Mouse (Mus musculus): Measurements from ENCODE around the gene Trim25.
A peak's percentile ranks its signal among the peaks of the same experiment; 100 is the strongest.
"Not testable (repeated sequence)": the region's sequence is repeated elsewhere in the genome, so short reads cannot be mapped to it uniquely, and the experiment has no call there.

Gene Trim25

DNA sequence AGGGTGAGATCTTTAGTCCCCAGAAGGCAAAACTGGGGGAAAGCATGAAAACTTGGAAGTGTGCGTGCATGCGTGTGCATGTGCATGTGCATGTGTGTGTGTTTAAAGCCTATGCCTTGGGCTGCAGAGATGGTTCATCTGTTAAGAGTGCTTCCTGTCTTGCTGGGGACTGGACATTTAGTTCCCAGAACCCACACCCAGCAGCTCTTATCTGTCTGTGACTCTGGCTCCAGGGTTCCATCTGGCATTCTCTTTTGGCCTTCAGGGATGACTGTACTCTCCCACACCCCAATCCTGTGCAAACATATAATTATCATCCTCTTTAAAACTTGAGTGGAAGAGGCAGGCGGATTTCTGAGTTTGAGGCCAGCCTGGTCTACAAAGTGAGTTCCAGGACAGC, 26.9 kb downstream of the Trim25 start:
- DNase-seq: no peak

DNA sequence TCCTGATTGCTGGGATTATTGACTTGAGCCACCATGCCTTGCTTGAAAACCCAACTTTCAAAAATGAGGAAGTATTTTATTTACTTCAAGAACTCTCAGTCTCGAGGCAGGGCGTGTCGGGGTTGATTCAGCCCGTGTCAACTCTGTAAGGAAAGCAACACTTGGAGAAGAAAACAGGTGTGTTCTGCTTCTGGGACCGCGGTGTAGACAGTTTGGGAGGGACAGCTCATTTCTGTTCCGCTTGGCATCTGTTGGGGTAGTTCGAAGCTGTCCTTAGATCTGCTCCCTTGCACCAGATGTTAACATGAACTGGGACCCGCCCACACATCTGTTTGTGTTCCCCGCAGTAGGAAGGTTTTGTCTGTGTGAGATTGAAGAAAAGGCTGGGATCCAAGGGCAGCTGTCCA, 28.8 kb downstream of the Trim25 start:
- peak; percentile 41 for DNase-seq

DNA sequence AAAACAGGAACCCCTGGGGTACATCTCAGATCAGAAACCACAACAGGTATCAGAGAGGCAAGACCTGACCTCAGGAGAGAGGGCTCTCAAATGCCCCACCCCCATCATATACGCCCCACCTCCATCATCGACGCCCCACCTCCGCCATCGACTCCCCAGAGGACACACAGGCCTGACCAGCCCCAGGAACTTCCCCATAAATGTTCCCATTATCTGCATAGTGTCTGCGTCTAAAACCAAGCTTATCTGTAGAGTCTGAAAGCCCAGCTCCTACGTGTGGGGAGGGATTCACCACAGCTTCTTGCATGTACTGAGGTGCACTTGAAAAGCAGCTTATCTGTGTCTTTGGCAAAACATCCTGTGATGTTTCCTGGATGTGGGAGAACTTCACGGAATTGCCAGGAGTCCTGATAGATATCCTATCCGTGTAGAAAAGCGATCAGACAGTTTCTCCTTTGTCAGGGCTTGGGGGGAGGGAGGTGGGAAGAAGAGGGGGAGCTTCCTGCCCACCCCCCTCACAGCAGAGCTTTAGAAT, 29.8 kb downstream of the Trim25 start:
- DNase-seq: peak; percentile 24

DNA sequence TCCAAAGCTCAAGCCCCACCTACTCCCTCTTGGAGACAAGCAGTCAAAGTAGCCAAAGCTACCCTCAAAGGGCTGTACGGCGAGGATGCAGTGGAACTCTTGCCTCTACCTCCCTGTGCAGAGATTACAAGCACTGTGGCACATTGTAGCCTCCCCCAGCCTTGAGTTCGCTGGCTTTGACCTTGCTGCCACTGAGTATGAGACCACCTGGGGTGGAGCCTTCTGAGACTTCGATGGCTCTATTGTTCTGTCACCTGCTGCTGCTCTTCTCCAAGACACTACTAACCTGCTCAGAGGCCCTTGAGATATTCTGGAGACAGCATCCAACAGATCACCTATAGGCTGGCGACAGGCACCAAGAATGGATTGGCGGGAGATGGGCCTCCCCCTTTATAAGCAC, 31.4 kb downstream of the Trim25 start:
- no peak for DNase-seq

DNA sequence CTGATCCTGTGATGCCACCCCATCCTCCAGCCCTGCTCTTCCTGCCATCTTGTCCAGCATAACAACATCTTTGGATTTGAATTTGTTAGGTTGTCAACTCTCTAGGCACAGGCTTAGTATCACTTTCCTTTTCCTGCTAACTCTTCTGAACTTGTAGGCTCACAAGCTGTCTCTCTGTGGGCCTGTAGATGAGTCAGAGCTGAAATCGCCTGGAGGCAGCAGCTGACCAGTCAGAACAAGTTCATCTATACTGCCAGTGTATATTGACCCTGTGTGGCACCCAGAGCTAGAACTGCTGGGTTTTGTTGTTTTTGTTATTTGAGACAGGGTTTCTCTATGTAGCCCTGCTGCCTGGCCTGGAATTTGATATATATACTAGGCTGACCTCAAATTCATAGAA, 32.0 kb downstream of the Trim25 start:
- no peak for DNase-seq

DNA sequence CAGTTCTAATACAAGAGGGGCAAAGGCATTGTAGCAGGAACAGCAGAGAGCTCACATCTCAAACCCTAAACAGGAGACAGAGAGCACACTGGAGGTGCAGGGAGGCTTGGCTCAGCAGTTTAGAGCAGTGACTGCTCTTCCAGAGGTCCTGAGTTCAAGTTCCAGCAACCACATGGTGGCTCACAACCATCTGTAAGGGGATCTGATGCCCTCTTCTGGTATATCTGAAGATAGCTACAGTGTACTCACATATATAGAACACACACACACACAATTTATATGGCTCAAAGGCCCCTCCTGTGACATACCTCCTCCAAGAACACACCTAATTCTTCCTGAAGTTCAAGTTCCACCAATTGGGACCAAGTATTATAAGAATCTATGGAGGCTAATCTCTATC, 35.4 kb downstream of the Trim25 start:
- no peak for DNase-seq

DNA sequence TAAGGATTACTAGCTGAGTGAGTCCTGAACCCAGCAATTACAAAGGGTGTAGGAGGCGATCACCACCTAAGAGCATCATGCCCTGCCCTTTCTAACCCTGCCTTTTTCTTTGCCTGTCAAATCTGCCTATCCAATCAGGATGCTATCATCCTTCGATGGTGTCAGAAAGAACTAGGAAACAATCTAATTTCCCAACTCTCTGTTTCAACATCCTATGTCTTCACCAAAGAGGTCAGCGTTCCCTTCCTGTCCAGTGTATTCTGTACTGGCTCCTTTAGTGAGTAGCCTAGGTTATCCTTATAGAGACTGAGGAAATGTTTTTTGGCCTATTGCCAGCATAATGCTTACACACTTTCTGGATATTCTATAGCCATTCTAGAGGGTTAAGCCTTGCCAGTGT, 36.4 kb downstream of the Trim25 start:
- DNase-seq: no peak

DNA sequence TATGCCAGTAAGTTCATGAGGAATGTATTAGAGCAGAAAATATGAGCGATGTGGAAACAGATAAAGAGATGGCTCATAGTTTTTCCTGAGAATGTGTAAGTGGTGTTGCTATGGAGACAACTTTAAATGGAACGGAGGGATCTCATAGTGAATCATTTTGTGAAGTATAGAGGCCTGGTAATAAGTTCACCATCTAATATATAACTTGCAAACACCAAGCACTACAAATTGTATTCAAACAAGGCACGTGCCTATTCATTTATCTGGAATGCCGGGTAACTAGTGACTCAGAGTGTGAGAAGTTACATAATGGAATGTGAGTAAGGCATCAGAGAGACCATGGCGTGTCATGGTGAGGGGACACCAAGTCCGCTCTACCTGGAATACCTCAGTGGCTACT, 39.3 kb downstream of the Trim25 start:
- DNase-seq: no peak

DNA sequence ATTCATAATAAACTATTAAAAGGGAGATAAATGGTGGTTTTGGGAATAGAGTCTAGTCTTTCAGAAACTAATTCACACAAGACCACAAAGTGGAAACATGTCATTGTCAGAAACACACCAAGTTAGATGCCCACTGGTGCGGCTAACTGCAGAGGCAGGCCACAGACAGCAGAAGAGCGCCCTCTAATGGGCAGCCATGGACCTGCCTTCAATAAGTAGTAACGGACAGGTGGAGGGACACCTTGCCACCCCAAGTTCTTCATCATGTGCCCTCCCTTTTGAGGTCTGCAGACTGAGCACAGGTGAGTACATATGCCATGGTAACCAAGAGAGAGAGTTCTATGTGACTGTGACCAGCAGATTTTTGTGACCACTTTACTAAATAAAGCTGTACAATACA, 40.1 kb downstream of the Trim25 start:
- peak; percentile 65 for DNase-seq

DNA sequence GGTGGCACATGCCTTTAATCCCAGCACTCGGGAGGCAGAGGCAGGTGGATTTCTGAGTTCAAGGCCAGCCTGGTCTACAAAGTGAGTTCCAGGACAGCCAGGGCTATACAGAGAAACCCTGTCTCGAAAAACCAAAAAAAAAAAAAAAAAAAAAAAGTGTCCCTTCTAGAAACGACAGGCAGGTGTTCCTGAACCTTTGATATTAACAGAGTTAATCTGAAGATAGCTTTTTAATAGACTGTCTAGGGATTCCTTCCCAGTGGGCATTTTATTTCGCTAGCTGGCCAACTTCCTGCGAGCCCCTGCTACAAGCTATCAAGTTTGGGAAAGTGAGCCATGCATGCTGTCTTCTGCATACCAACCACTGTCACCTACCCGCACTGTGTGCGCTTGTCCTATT, 41.9 kb downstream of the Trim25 start:
- DNase-seq: not testable (repeated sequence)

DNA sequence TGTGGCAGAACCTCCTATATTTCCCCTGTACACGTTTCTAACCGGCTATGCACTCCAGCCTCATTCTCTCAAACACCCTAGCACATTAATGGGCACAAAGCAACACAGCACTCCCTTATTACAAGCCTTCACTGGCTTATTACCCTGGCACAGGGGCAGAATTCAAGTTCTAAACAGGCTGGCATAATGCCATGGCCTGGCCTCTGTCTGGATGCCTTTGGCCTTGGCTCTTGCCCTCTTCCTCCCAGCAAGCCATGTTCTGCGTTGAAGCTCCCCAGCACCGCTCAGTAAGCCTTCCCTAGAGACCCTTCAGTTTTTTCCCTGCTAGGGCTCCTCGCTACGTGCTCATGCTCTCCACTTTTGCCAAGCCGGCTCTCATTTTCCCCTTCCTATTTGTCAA, 43.9 kb downstream of the Trim25 start:
- no peak for DNase-seq

DNA sequence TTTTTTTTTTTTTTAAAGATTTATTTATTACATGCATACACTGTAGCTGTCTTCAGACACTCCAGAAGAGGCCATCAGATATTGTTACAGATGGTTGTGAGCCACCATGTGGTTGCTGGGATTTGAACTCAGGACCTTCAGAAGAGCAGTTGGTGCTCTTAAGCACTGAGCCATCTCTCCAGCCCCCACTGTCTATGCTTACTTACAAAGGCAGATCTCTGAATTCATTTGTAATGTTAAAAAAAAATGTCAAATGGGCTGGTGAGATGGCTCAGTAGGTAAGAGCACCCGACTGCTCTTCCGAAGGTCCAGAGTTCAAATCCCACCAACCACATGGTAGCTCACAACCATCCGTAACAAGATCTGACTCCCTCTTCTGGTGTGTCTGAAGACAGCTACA, 46.3 kb downstream of the Trim25 start:
- DNase-seq: not testable (repeated sequence)

DNA sequence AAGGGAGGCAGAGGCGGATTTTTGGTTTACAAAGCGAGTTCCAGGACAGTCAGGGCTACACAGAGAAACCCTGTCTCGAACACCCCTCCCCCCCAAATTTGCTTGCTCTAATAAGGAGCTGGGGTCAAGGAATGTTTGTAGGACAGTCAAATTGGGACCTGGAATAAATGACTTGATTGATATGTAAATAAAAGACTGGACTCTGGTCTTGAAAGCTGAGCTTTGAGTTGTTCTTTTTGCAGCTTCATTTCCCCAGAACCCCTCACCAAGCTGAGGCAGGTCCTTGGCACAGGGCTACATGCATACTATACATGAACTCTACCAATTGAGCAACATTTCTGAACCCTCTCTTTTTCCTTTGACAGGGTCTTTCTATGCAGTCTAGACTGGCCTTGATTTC, 46.8 kb downstream of the Trim25 start:
- DNase-seq: no peak

DNA sequence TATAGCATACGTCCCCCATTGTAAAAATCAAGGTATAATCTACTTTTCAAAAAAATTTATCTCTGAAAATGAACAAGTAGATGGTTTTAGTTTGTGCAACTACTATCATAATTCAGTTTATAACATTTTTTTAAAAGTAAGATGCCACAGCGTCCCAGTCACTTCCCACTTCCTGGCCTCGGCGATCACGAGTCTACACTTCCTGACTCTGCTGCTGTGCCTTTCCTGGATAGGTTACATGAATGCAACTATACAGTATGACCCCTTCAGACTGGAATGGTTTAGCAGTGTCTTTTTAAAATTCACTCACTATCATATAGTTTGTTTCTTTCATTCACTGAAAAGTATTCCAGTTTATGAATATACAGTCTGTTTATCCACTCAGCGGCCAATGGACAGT, 52.6 kb downstream of the Trim25 start:
- no peak for DNase-seq

DNA sequence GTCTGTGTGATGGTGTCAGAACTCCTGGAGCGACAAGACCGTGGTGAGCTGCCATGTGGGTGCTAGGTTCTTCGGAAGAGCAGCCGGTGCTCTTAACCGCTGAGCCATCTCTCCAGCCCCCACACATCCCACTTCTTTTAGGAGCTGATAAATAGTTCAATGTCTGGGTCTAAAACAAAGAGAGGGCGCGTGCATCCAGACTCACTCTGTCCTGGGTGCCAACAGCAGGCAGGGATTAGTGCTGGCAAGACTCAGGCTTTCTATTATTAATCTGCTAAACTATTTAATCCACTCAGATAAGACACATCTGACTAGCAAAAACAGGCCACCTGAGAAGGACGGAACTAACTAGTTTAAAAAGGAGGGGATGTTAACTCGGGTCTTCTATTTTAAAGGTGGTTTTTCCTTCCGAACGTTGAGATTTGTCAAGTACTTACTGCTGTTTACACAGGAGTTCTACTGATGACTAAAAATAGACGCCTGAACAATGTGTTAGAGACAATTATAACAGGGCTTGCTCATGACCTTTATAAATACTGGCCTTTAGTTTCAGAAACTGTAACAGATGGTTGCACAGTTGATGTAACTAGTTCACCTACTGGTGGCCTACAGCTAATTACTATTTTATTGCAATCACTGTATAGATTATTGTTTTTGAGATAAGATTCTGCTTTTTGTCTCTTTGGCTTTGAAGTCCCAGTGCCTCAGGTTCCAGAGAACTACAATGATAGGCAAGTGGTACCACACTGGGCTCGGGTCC, 56.9 kb downstream of the Trim25 start:
- no peak for DNase-seq

DNA sequence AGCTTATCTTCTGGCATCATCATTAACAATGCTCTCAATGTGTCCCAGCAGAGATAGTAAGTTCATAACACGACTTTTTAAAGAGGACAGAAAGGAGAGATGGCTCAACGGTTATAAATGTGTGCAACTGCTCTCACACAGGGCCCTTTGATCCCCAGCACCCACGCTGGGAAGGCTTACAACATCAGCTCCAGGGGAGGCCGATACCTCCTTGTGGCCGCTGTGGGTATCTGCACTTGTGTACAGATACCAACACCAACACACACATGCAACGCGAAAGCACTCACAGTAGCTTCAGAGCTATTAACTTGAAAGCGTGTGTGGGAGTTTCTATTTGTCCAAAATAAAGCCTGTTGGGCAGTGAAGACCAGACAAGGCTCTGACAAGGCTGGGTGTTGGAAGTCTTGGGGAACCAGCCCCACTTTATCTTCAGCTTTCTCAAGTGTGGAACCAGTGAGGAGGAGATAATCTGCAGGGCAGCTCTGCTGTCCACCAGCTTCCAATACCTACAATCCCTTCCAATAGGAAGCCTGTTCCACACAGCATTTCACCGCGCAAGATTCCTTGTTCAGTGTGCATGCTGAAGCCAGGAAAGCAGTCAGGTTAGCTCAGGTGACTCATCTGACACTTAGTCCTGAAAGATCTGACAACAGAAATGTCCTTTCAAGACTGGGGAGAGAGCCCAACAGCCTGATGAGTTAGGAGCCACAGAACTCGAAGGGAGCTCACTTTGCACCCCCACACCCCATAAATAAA, 59.5 kb downstream of the Trim25 start:
- peak; percentile 78 for DNase-seq

DNA sequence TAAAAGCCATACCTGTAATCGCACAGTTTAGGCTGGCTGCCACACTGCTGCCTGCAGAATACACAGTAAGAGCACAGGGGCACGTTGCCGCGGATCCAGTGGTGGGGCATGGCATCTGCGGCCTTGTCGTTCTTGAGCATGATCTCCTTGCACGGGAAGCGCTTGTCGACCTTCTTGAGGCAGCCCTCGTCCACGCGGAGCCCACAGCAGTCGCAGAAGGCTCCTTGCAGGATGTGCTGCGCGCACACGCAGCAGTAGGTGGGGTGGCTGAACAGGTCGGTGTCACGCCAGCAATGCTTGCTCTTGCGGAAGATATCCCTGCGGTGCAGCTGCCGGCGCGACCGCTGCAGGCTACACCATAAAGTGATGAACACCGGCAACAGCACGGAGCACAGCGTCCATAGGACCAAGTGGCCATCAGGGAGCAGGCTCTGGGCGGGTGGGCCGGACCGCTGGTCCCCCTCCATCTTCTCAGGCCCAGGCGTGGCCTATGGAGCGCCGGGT, 60.8 kb downstream of the Trim25 start:
- DNase-seq: peak; percentile 84

DNA sequence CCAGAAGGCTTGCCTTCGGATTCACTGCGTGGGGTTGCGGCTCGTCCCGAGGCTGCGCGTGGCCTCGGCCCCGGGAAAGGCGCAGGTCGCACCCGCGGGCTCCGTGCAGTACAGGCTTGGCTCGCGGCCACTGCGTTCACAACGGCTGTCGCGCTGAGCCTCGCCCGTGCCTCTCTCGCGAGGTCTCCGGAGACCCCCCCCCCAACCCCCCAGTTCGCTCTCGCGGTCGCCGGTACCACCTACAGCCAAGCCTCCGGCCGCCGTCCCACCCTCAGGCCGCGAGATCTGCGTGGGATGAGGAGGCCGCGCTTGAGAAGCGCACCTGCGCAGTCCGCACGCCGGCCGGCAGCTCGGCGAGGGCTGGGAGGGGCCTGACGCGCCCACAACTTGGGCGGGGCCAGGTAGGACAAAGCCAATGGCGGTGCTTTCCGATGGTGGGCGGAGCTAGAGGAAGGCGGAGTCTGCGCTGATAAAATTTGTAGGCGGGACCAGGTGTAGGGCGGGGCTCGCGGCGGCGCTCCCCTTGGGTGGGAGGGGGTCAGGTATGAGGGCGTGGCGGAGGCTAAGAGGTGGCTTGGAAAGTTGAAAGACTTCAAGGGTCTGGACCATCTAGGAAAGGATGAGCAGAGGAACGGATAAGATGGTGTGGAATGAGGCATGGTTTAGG, 61.4 kb downstream of the Trim25 start:
- peak; percentile 97 for DNase-seq

DNA sequence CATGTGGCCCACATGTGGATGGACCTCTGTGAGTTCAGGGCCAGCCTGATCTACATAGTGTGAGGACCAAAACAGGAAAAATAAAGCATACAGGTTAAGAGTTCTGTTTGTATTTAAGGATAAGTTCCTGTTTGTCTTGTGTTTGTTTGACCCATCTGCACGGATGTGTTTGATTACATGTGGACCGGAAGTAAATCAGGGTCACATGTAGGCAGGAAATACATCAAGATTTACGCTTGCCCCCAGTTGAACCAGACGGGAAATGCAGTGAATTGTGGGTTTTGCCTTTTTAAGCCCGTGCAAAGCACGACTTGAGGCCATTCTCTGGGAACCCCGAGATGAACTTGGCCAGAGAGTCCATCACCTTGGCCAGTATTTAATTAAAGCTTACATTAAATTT, 62.2 kb downstream of the Trim25 start:
- no peak for DNase-seq

DNA sequence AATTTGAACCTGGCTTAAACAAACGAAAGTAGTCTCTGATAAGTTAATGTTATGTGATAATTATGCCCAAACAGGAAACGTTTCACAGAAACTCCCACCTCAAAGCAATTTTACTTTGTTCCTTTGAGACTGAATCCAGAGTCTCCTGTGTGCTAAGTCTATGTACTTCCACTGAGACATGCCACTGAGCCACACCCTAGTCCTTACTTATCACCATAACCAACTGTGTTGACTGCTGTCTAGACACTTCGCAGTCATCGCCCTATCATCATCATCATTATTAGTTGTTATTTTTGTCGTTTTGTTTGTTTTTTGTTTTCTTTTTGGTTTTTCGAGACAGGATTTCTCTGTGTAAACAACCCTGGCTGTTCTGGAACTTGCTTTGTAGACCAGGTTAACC, 65.1 kb downstream of the Trim25 start:
- no peak for DNase-seq

DNA sequence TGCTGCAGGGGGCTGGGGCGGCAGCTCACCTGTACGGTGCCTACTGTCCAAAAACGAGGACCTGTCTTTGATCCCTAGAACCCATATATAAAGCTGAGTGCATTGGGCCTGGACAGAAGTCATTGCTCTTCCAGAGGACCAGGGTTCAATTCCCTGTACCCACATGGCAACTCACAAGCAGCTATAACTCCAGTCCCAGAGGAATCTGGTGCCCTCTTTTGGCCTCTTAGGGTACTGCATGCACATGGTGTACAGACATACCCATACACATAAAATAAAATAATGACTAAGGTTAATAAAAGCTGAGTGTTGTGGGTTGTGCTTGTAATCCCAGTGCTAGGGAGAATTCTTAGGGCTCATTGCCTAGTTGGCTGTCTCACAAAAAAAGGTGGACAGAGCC, 66.1 kb downstream of the Trim25 start:
- peak; percentile 79 for DNase-seq

DNA sequence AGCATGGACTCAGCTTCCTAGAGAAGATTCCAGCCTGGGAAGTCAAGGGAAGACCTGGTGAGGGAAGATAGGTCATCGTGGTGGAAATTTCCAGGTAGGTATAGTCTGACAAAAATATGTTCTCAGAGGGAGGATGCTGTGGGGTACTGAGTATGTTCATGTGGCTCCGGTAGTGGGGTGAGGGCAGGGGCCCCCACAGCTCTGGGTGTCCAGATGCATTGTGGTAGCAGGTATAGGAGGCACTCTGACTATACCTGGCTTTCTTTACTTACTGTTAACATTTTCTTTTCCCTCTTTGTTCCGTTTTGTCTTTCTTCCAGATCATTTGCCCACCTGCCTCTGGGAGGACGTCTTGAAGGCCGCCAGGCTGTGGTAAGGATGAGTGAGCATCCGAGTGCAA, 67.0 kb downstream of the Trim25 start:
- DNase-seq: peak; percentile 78

DNA sequence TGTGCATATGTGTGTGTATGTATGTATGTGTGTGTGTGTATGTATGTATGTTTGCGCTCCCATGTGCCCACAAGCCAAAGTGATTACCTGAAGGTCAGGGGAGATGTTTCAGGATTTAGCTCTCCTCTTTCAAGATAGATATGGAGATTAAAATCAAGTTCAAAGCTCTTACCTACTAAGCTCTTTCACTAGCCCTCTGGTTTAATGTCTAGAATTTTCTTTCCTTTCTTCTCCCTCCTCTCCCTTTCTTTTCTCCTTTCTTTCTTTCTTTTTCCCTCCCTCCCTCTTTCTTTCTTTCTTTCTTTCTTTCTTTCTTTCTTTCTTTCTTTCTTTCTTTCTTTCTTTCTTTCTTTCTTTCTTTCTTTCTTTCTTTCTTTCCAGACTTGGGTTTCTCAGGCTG, 67.6 kb downstream of the Trim25 start, which contains the start of gene Dgke:
Gene Dgke, minus strand, starts transcription at position 101 of the 400 bp plus-strand sequence.
- DNase-seq: peak; percentile 9

Data from thymus, postnatal 14 days (tissue).